Mouse (Mus musculus) forebrain, embryonic 12.5 days (tissue): Measurements from ENCODE around the gene Cmip. TPM values are rescaled to one million over a fixed set of nuclear protein-coding genes. Genes with fewer than 3 reads are reported as not detected.

Experiments
- ATAC-seq: fragments of 200-750 bp; cut with Nextera tagmentation; 2 replicates; pipeline ENCODE4 v1.8.0; 2017; ENCODE audit warnings: moderate TSS enrichment; ENCODE audit not compliant: low FRiP score
- H3K27ac ChIP-seq: fragments of 300-500 bp; sonication (generic); 2 replicates; pipeline ENCODE4 v1.5.1; 2016; ENCODE audit warnings: mild to moderate bottlenecking
- H3K27me3 ChIP-seq: fragments of 300-500 bp; sonication (generic); 2 replicates; pipeline ENCODE4 v1.6.1; 2016; ENCODE audit warnings: mild to moderate bottlenecking
- H3K36me3 ChIP-seq: fragments of 300-500 bp; sonication (generic); replicated peaks from 2 replicates; pipeline ENCODE4 v1.6.1; 2016; ENCODE audit warnings: mild to moderate bottlenecking
- H3K4me1 ChIP-seq: fragments of 300-500 bp; sonication (generic); 2 replicates; pipeline ENCODE4 v1.6.1; 2016
- H3K4me2 ChIP-seq: fragments of 300-500 bp; sonication (generic); 2 replicates; pipeline ENCODE4 v1.6.1; 2016; ENCODE audit warnings: mild to moderate bottlenecking, moderate library complexity
- H3K4me3 ChIP-seq: fragments of 300-500 bp; sonication (generic); replicated peaks from 2 replicates; pipeline ENCODE4 v1.5.1; 2016; ENCODE audit warnings: mild to moderate bottlenecking
- H3K9ac ChIP-seq: fragments of 300-500 bp; sonication (generic); 2 replicates; pipeline ENCODE4 v1.6.1; 2016; ENCODE audit warnings: mild to moderate bottlenecking
- H3K9me3 ChIP-seq: fragments of 300-500 bp; sonication (generic); 2 replicates; pipeline ENCODE4 v1.6.1; 2016
- WGBS: fragments of 180-500 bp; shearing (Covaris S2); methylation state at CpG from one replicate; pipeline ENCODE4 v1.1.7; 2016; 5-methylcytosine and 5-hydroxymethylcytosine counted together
- polyA plus RNA-seq: library from polyadenylated mRNA; unstranded; fragments of >200 nt; fragmentation: Nextera tagmentation; extraction: Ambion mirVana; gene quantifications from 2 replicates; pipeline ENCODE4 v1.2.1, GENCODE M21; 2016

Gene Cmip
- polyA plus RNA-seq, 1 experiment from 2014 or later: 30.5 TPM

DNA sequence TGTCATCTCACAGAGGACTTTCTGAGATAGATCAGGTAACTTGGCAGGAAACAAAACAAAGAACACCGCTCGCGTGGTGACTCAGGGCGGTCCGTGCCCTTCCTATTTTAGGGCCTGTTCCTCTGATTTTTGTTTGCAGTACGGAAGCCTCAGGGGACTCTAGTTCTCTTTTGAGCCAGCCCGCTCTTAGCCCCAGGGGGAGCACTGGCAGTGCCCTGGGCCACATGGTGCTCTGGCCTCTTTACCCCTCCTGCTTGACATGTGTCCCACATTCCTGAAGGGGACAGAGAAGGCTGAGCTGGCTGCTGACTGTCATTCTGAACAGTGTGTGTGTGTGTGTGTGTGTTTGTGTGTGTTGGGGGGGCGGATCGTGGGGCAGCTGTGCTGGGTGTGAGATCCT, 46.8 kb downstream of the Cmip start:
- no peak overlapping the region for H3K27ac ChIP-seq

DNA sequence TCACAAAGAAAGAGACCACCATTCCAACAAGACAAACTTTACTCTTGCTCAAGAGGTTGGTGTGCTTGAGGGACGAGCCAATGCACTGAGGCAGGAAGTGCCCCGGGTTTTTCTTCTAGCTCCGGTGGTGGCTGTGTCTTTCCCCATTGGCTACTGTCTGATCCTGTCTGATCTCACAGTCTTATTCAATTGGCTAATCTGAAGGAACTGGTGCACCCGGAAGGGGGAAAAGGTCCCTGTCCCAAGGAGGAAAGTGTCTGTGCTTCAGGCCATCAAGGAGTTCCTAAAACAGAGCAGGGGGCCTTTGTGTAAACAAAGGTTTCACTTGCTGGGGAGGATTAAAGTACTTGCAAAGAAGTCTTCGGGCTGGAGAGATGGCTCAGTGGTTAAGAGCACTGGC, 48.5 kb downstream of the Cmip start:
- WGBS: 53% methylated on average over 5 of the region's 5 CpGs
- no peak overlapping the region for H3K4me3 ChIP-seq
- peaks cover 53% of the 10 kb centered on the region for H3K4me1 ChIP-seq
- H3K4me2 ChIP-seq: no peak overlapping the region
- ATAC-seq: no peak
- H3K9ac ChIP-seq: no peak overlapping the region
- no peaks in the 10 kb centered on the region for H3K27me3 ChIP-seq
- no peaks in the 10 kb centered on the region for H3K9me3 ChIP-seq
- H3K36me3 ChIP-seq: no peaks in the 10 kb centered on the region
- no peak overlapping the region for H3K27ac ChIP-seq

More for the DNA sequence above, 46.8 kb downstream of the Cmip start:
- Histone ChIP-seq H3K4me3 (no peak overlapping the region), H3K9ac (peak overlapping the region; percentile 8; the same call in 1 of the 2 replicates), H3K4me1 (peaks cover 69% of the 10 kb centered on the region), H3K4me2 (no peak overlapping the region), H3K27me3 (no peaks in the 10 kb centered on the region), H3K9me3 (no peaks in the 10 kb centered on the region), H3K36me3 (no peaks in the 10 kb centered on the region)
- 75% methylated on average over 9 of the region's 9 CpGs for WGBS
- no peak for ATAC-seq

DNA sequence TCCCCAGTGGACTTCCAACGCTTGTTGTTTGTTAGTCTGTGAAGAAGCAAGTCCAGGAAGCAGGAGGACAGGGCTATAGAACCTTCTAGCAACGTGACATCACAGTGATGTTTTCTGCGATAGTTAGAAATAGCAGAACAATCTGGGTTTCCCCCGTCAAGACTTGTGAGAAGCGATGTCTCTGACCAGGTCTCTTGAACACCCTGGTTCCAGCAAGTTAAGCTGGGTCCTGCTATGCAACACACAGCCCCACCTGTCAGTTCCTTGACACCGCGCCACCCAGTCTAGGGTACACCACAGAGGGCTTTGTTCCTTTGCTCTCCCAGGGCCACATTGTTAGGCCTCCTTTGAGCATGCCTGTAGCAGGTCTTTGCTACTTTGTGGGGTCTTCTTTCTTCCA, 49.9 kb downstream of the Cmip start:
- Histone ChIP-seq H3K9me3 (no peaks in the 10 kb centered on the region), H3K4me3 (no peak overlapping the region), H3K27me3 (no peaks in the 10 kb centered on the region), H3K4me1 (peaks cover 51% of the 10 kb centered on the region), H3K27ac (no peak overlapping the region), H3K9ac (no peak overlapping the region), H3K36me3 (no peaks in the 10 kb centered on the region), H3K4me2 (no peak overlapping the region)
- no peak for ATAC-seq
- 88% methylated on average over 7 of the region's 7 CpGs for WGBS

DNA sequence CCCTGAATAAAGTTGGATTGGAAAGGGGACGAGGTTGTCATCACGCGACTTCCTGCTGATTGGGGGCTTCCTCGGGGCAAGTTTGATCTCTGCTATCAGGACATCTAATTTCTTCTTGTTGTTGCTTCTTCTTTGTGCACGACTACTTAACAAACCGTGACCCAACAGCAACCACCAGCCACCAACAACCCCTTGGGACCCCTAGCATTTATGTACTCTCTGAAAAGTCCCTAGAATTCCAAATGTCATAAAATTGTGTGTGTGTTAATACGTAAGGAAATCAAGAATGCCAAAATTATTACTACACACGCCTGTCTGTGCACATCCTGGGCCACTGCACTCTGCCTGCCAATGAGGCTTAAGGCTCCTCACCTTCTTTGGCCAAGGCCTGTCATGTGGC, 50.4 kb downstream of the Cmip start:
- no peak for ATAC-seq
- WGBS: 82% methylated on average over 8 of the region's 8 CpGs

DNA sequence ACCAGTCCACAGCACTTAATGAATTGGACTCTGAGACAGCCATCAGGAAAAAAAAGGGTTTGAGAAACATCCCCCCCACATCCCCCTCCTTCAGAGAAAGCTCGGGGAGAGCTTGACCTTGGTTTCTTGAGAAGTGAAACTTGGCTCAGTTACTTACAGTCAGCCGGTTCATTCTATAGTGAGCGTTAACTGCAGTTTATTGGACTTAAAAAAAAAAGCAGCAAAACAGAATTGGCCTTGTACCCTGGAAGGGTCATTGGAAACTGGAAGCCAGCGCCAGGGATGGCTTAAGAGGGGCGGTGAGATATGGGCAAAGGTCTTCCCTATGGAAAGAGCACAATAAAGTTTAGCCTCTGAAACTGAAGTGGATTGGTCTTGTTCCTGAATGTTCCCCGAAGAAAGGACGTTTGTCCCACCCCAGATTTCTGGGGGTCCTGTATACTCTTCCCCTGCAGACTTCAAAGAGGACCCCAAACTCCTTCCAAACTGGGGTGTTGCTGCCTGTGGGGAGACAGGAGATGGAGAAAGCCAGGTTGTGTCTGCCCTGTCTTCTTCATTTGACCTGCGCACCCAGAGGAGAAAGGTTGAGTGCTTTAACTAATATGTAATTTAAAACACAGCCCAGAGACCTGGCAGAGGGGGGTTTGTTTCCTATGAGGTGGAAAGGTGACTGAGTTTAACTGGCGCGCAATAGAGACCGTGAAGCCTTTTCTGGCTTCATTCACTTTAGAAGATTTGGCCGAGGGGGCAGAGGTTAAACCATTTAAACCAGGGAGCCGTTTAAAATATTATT, 51.6 kb downstream of the Cmip start:
- Histone ChIP-seq H3K36me3 (no peaks in the 10 kb centered on the region), H3K27ac (no peak overlapping the region), H3K9me3 (no peaks in the 10 kb centered on the region), H3K4me1 (peaks cover 41% of the 10 kb centered on the region), H3K4me3 (no peak overlapping the region), H3K4me2 (no peak overlapping the region), H3K27me3 (no peaks in the 10 kb centered on the region), H3K9ac (no peak overlapping the region)
- ATAC-seq: no peak
- 85% methylated on average over 13 of the region's 13 CpGs for WGBS

More for the DNA sequence above, 50.4 kb downstream of the Cmip start:
- H3K4me3 ChIP-seq: no peak overlapping the region
- no peak overlapping the region for H3K9ac ChIP-seq
- H3K9me3 ChIP-seq: no peaks in the 10 kb centered on the region
- H3K4me2 ChIP-seq: no peak overlapping the region
- no peaks in the 10 kb centered on the region for H3K27me3 ChIP-seq
- no peaks in the 10 kb centered on the region for H3K36me3 ChIP-seq
- peaks cover 48% of the 10 kb centered on the region for H3K4me1 ChIP-seq
- no peak overlapping the region for H3K27ac ChIP-seq

DNA sequence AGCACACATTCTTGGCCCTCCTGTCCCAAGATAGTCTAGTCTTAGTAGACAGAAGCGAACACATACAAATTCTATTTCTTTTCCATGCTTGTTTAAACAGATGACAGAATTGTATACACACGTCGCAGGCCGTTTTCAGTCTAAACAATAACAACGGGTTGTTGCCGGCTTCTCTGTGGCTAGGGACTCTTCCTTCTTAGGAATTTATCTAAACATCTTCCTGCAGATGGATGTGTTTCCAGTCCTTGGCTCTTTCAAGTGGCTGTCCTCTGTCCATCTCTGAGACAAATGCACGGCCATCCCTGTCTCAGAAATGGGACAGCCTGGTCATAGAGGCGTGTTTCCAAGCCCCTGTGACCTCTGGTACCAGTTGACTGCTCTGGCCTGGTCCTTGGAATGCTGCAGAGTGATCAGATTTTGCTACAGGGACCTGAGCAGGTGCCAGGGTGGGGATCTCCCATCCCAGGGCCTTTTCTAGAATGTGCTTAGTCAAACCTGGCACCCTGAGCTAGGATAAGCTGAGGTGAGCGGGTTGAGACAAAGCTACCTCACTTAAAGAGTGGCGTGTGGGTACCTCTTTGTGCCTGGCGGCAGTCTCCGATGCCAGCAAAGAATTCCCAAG, 52.9 kb downstream of the Cmip start:
- WGBS: 94% methylated on average over 12 of the region's 12 CpGs
- peaks cover 40% of the 10 kb centered on the region for H3K4me1 ChIP-seq
- no peak overlapping the region for H3K27ac ChIP-seq
- H3K27me3 ChIP-seq: no peaks in the 10 kb centered on the region
- no peak overlapping the region for H3K9ac ChIP-seq
- H3K9me3 ChIP-seq: no peaks in the 10 kb centered on the region
- no peak for ATAC-seq
- H3K36me3 ChIP-seq: no peaks in the 10 kb centered on the region
- H3K4me2 ChIP-seq: no peak overlapping the region
- H3K4me3 ChIP-seq: no peak overlapping the region

DNA sequence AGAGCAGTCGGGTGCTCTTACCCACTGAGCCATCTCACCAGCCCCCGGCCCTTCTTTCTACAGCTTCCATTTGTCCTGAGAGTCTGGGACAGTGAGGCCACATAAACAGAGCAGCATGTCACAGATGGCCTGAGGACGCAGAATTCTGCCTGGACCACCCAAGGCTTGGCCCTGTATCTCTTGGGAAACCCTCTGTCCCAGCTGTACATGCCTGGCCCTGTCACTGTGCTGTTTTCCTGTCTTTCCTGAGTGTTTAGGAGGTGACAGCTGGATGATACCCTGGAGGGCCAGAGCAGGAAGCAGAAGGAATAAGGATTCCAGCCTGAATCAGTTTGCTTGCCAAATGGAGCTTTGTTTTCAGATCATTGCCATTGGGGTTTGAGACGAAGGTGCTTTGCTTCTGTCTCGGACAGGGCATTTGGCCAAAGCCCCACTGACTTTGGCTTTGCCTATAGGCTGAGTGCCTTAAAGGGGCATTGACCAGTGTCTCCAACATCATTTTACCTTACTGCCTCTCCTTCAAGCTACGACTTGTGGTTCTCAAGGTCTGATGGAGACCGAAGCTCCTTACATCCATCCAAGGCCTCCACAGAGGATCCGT, 54.2 kb downstream of the Cmip start:
- Histone ChIP-seq H3K9ac (no peak overlapping the region), H3K9me3 (no peaks in the 10 kb centered on the region), H3K4me3 (no peak overlapping the region), H3K4me2 (no peak overlapping the region), H3K27me3 (no peaks in the 10 kb centered on the region), H3K4me1 (peaks cover 48% of the 10 kb centered on the region), H3K36me3 (no peaks in the 10 kb centered on the region), H3K27ac (0 out of 2 replicates have a peak overlapping the region, but pooled peaks have one; percentile 59)
- WGBS: 93% methylated on average over 8 of the region's 8 CpGs
- ATAC-seq: no peak

DNA sequence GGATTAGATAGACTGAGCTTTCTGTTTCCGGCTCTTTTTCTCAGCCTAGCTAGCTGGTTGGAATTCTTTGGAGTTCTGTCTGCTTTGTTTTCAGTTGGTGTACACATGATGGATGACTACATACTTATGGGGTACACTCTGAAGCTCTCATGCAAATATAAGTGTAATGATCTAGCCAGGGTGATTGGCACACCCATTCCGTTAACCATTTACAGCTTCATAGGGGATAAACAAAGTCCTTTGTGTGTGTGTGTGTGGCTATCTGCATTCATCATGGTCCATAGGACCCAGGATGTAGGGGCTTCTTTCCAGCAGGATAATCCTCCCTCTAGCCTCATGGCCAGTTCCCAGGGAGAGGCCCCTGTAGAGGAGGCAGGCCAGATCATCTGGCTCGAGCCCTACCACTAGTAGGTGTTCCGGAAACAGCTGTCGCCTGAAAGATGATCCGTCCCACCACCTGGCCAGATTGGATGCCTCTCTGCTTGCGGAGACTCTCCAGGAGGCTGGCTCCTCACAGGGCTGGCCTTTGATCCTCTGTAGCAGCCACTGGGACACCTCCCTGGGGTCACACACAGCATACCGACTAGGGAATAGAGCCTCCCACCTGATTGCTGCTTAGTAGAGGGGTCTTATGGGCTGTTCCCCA, 57.6 kb downstream of the Cmip start:
- Histone ChIP-seq H3K4me3 (no peak overlapping the region), H3K27ac (peak overlapping the region; percentile 63; the same call in 1 of the 2 replicates), H3K9ac (no peak overlapping the region), H3K4me1 (peaks cover 41% of the 10 kb centered on the region), H3K36me3 (no peaks in the 10 kb centered on the region; the same call in 1 of the 2 replicates), H3K9me3 (no peaks in the 10 kb centered on the region), H3K4me2 (no peak overlapping the region), H3K27me3 (no peaks in the 10 kb centered on the region)
- 20% methylated on average over 8 of the region's 8 CpGs for WGBS
- no peak for ATAC-seq

DNA sequence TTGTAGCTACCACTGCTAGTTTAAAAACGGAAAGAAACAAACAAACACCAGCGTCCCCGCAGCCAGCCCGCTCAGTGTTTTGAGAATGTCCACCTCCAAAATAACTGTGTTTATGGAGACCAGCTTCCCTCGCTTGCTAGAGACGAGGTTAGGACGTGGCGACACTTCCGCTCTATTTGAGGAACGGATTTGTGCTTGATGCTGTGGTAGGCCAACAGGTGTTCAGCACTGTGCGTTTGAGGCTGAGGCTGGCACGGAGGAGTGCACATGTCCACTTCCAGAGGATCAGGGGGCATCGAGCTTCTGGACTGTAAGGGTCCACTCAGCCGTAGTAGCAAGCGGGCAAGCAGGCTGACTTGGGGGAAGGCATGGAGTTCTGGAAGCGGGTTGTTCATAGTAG, 58.9 kb downstream of the Cmip start:
- H3K4me3 ChIP-seq: no peak overlapping the region
- 91% methylated on average over 16 of the region's 16 CpGs for WGBS
- no peak for ATAC-seq
- no peaks in the 10 kb centered on the region for H3K9me3 ChIP-seq
- no peaks in the 10 kb centered on the region for H3K27me3 ChIP-seq
- H3K4me1 ChIP-seq: peaks cover 52% of the 10 kb centered on the region
- H3K9ac ChIP-seq: no peak overlapping the region
- no peaks in the 10 kb centered on the region; the same call in 1 of the 2 replicates for H3K36me3 ChIP-seq
- H3K27ac ChIP-seq: no peak overlapping the region
- H3K4me2 ChIP-seq: no peak overlapping the region

DNA sequence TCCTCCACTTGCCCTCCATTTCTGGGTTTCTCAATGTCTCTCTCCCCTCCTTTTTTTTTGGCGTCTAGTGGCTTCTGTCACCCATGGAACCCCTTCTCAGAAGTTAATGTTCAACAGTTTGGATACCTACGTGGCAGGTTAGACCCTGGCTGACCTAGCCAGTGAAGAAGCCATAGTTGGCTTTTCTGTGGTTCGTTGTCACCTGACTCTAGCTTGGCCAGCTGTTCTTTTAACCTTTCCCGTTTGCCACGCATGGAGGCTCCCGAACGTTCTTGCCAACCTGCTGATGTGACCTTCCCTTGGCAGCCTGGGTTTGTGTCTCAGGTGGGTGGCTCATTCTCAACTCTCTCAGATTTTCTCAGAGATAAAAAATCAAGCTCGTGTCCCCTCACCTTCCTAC, 60.6 kb downstream of the Cmip start:
- Histone ChIP-seq H3K36me3 (no peaks in the 10 kb centered on the region; the same call in 1 of the 2 replicates), H3K4me3 (no peak overlapping the region), H3K27ac (no peak overlapping the region), H3K4me2 (no peak overlapping the region), H3K4me1 (peaks cover 63% of the 10 kb centered on the region), H3K9me3 (no peaks in the 10 kb centered on the region), H3K9ac (no peak overlapping the region), H3K27me3 (no peaks in the 10 kb centered on the region)
- no peak for ATAC-seq
- WGBS: 88% methylated on average over 8 of the region's 8 CpGs

DNA sequence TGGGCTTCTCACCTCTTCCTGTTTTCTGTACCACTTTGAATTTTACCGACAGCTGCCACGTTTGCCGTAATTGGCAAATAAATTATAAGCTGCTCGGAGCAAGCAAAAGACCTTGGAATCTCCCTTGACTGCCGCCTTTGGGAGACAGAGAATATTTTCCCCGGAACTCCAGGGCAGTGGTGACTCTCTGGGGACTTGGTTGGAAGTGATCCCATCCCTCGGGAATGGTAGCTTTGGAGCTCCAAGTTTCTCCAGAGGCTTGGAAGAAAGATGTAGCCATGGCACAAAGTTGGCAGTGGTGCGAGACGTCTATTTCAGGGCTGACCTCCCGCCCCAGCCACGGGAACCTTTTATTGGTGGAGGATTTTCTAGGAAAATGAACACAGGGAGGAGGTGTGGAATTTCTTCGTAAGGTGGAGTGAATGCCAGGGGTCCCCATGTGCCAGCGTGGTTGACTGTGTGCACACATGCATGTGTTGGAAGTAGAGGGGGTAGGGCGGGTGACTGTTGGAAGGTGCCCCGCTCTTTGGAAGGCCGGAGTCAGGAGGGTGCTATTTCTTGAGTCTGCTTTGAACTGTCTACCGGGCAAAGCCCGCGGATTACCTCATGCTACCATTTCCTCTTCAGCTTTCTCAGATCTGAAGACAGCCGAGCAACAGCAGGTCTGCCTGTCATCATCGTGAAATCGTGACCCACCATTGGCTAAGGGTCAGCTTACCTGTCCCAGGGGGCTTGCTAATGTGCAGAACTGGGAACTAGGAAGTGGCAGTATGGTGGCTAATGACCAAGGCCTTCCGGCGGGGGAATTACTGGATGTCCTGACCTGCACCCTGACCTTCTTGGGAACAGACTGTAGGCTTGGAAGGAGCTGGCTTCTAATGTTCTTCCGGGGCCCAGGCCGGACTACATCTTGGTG, 62.3 kb downstream of the Cmip start:
- Histone ChIP-seq H3K4me3 (no peak overlapping the region), H3K4me2 (no peak overlapping the region), H3K4me1 (peaks cover 74% of the 10 kb centered on the region), H3K9me3 (no peaks in the 10 kb centered on the region), H3K9ac (no peak overlapping the region), H3K36me3 (no peaks in the 10 kb centered on the region; the same call in 1 of the 2 replicates), H3K27me3 (no peaks in the 10 kb centered on the region), H3K27ac (no peak overlapping the region)
- no peak for ATAC-seq
- 93% methylated on average over 26 of the region's 26 CpGs for WGBS
